ENCODE assay signal across 9 mouse cellular contexts in the genomic region with DNA sequence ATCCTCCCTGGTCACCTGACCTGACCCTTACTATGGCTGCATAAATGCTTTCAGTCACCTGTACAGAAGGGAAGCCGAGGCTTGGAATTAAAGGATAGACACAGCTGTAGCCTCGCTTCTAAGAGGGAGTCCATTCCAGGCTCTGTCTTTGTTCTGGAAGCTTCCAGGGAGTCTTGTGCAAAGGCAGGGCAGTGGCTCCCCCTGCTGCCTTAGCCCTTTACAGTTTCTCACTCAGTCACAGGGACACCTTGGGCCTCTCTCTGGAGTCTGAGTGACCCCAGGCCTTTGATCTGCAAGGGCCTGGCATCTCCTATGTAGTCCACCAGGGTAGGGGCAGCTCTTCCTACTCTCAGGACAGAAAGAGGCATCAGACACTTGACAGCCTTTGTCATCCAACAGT. TPM values are rescaled to one million over a fixed set of nuclear protein-coding genes. Genes with fewer than 3 reads are reported as not detected.
DNase-seq lines count a peak whose midpoint lies in the region; ATAC-seq and TF ChIP-seq lines count a peak whose summit lies in the region.
"Had no signal": no experiment of that assay in that cellular context is flagged by ENCODE, and none has a peak within 500 bp of the region (broad histone marks: within the 10 kb centered on the region; RNA-seq: fewer than 3 reads in every experiment).

No protein-coding gene starts in this region.

- peaks cover 33% of the 10 kb centered on the region for H3K4me1 ChIP-seq in heart, embryonic 10.5 days
- H3K4me1 ChIP-seq in testis, adult 2 months (ENCODE audit: control insufficient read depth, insufficient read depth, low read length), result peaks cover 14% of the 10 kb centered on the region
- H3K4me1 ChIP-seq in forebrain, embryonic 12.5 days, result peaks cover 7% of the 10 kb centered on the region

- no peak overlapping the region for H3K4me2 ChIP-seq in forebrain, embryonic 12.5 days

- TF ChIP-seq POLR2A in testis, adult 2 months (IDR thresholded peaks at IDR 0.05; ENCODE audit: control insufficient read depth, low read depth, low read length), result no peak

- no peaks in the 10 kb centered on the region for H3K36me3 ChIP-seq in heart, embryonic 10.5 days
- H3K36me3 ChIP-seq in testis, adult 2 months (ENCODE audit: control insufficient read depth, insufficient read depth, low read length), result no peaks in the 10 kb centered on the region
- no peaks in the 10 kb centered on the region for H3K36me3 ChIP-seq in forebrain, embryonic 12.5 days (replicated peaks)

- no peaks in the 10 kb centered on the region for H3K9me3 ChIP-seq in heart, embryonic 10.5 days
- no peaks in the 10 kb centered on the region for H3K9me3 ChIP-seq in forebrain, embryonic 12.5 days

- H3K27me3 ChIP-seq in heart, embryonic 10.5 days (ENCODE audit: insufficient read depth, poor library complexity, severe bottlenecking), result peaks cover 65% of the 10 kb centered on the region
- H3K27me3 ChIP-seq in testis, adult 2 months (ENCODE audit: control insufficient read depth, insufficient read depth, low read length), result no peaks in the 10 kb centered on the region
- H3K27me3 ChIP-seq in forebrain, embryonic 12.5 days, result peaks cover 46% of the 10 kb centered on the region

- DNase-seq in heart, adult 18-20 months, result peak; percentile 61 to 79
- DNase-seq in heart, embryonic 10.5 days (ENCODE audit: low spot score), result no peak
- no peak for DNase-seq in testis, postnatal 14 days (ENCODE audit: low spot score)
- peak; percentile 73 for DNase-seq in kidney, postnatal 14 days
- DNase-seq in thymus, adult 18-20 months, result no peak
- DNase-seq in left cerebral cortex, adult 18-20 months (ENCODE audit: low spot score in 2 of 2), result no peak

- H3K4me3 ChIP-seq in heart, embryonic 10.5 days, result no peak overlapping the region
- no peak overlapping the region for H3K4me3 ChIP-seq in testis, adult 2 months (ENCODE audit: control insufficient read depth, low read depth, low read length)
- H3K4me3 ChIP-seq in forebrain, embryonic 12.5 days (replicated peaks), result no peak overlapping the region
- H3K4me3 ChIP-seq: erythroblast, embryonic 14.5 days had no signal

- 64% methylated on average over 2 of the region's 2 CpGs for WGBS in heart, embryonic 10.5 days
- 61% methylated on average over 2 of the region's 2 CpGs for WGBS in forebrain, embryonic 12.5 days

- ATAC-seq in forebrain, embryonic 12.5 days (ENCODE audit: low FRiP score), result no peak

- peak; percentile 53; the same call in 1 of the 2 replicates for TF ChIP-seq CTCF in testis, adult 2 months (IDR thresholded peaks at IDR 0.05; ENCODE audit: control insufficient read depth, insufficient read depth, insufficient replicate concordance, low read depth, low read length)

- H3K9ac ChIP-seq in forebrain, embryonic 12.5 days, result no peak overlapping the region

- H3K27ac ChIP-seq in heart, embryonic 10.5 days, result no peak overlapping the region
- H3K27ac ChIP-seq in testis, adult 2 months (ENCODE audit: control insufficient read depth, insufficient read depth, low read depth, low read length), result no peak overlapping the region
- no peak overlapping the region for H3K27ac ChIP-seq in forebrain, embryonic 12.5 days

RNA-seq across cellular contexts. Expression of a gene that starts 1.4 kb away (rescaled TPM):
- 10 to 100 TPM; 73.5 to 83.6 TPM for total RNA-seq in heart, adult 18-20 months (2021)
- 4.6 and 7.2 TPM in 2 replicates for polyA plus RNA-seq in heart, embryonic 10.5 days (2016; fragmentation: Nextera tagmentation; extraction: Ambion mirVana)
- polyA plus RNA-seq in testis, adult 2 months (2012; rRNA removed), result 14.8 and 15.0 TPM in 2 replicates
- polyA plus RNA-seq in forebrain, embryonic 12.5 days (2016; fragmentation: Nextera tagmentation; extraction: Ambion mirVana), result 5.9 and 8.2 TPM in 2 replicates
- 1 to 10 TPM; 5.0 to 7.4 TPM for total RNA-seq in left cerebral cortex, adult 18-20 months (2021)
- polyA plus RNA-seq: erythroblast, embryonic 14.5 days had no signal

RNA-seq across cellular contexts. Expression of a gene that starts 58.8 kb away (rescaled TPM):
- 10 to 100 TPM in 1 of 2 experiments, 1 to 10 TPM in 1; 8.2 to 10.3 TPM for total RNA-seq in heart, adult 18-20 months (2021)
- polyA plus RNA-seq in heart, embryonic 10.5 days (2016; fragmentation: Nextera tagmentation; extraction: Ambion mirVana), result 7.8 and 13.1 TPM in 2 replicates
- 0.59 and 0.72 TPM in 2 replicates for polyA plus RNA-seq in testis, adult 2 months (2012; rRNA removed)
- 3.0 and 4.0 TPM in 2 replicates for polyA plus RNA-seq in forebrain, embryonic 12.5 days (2016; fragmentation: Nextera tagmentation; extraction: Ambion mirVana)
- 1 to 10 TPM; 2.4 to 2.6 TPM for total RNA-seq in left cerebral cortex, adult 18-20 months (2021)

Comparison
In these comparisons a context has a peak if more than half of its experiments do, and no peak if none do; other contexts are left out.
1. DNase-seq: peak in heart, adult 18-20 months (2 of 2) and kidney, postnatal 14 days (single experiment); none in heart, embryonic 10.5 days (single experiment), testis, postnatal 14 days (single experiment), thymus, adult 18-20 months (0 of 2) and left cerebral cortex, adult 18-20 months (0 of 2).